Comparison of ENCODE assay signal across 19 mouse cellular contexts in genomic region chr3:108311688-108312087, GRCm38 (mm10). TPM values are rescaled to one million over a fixed set of nuclear protein-coding genes. Genes with fewer than 3 reads are reported as not detected.
"Had no signal": no experiment of that assay in that cellular context is flagged by ENCODE, and none has a peak within 500 bp of the region (broad histone marks: within the 10 kb centered on the region; RNA-seq: fewer than 3 reads in every experiment).

No protein-coding gene starts in this region.

- H3K4me1 ChIP-seq: limb, embryonic 13.5 days had no signal

- H3K4me2 ChIP-seq: limb, embryonic 13.5 days; liver, embryonic 11.5 days; liver, embryonic 15.5 days; midbrain, embryonic 12.5 days; neural tube, embryonic 13.5 days had no signal

- H3K27me3 ChIP-seq: limb, embryonic 13.5 days; liver, embryonic 15.5 days; midbrain, embryonic 12.5 days; neural tube, embryonic 13.5 days had no signal

- H3K4me3 ChIP-seq: layer of hippocampus, adult 2 months; limb, embryonic 13.5 days; liver, embryonic 15.5 days; midbrain, embryonic 12.5 days; neural tube, embryonic 13.5 days had no signal

- H3K9ac ChIP-seq: limb, embryonic 13.5 days; liver, embryonic 15.5 days; midbrain, embryonic 12.5 days; neural tube, embryonic 13.5 days had no signal

- H3K9me3 ChIP-seq: limb, embryonic 13.5 days; liver, embryonic 15.5 days; midbrain, embryonic 12.5 days; neural tube, embryonic 13.5 days had no signal

- ATAC-seq: midbrain, embryonic 16.5 days had no signal

- H3K27ac ChIP-seq: limb, embryonic 13.5 days; liver, embryonic 15.5 days; midbrain, embryonic 12.5 days; neural tube, embryonic 13.5 days had no signal

- DNase-seq: kidney, postnatal 10 days; kidney, postnatal 4 days; left cerebral cortex, postnatal 4 days; retina, postnatal 1 day; right cerebral cortex, postnatal 4 days; spleen, adult 18-20 months; thymus, adult 18-20 months; thymus, postnatal 14 days had no signal

RNA-seq across cellular contexts. Expression of gene Mybphl, which starts 53.0 kb away (rescaled TPM):
- total RNA-seq: left cerebral cortex, postnatal 10 days; megakaryocyte-erythroid progenitor cell, adult 5-6 weeks had no signal
- polyA plus RNA-seq: kidney, embryonic 14.5 days; limb, embryonic 13.5 days; midbrain, embryonic 12.5 days; midbrain, embryonic 16.5 days; neural tube, embryonic 13.5 days; stomach, embryonic 14.5 days had no signal
